Mouse (Mus musculus) testis, adult 2 months (tissue): ENCODE measurements around the gene Nipal3. TPM values are rescaled to one million over a fixed set of nuclear protein-coding genes. Genes with fewer than 3 reads are reported as not detected.

Experiments used
- H3K27ac ChIP-seq: fragments of 200-500 bp; 2 replicates; pipeline ENCODE4 v1.5.1; 2012; ENCODE audit warnings: low read depth, low read length; ENCODE audit not compliant: control insufficient read depth, insufficient read depth
- H3K27me3 ChIP-seq: fragments of 200-500 bp; 2 replicates; pipeline ENCODE4 v1.6.1; 2012; ENCODE audit warnings: mild to moderate bottlenecking, low read length, moderate library complexity; ENCODE audit not compliant: control insufficient read depth, insufficient read depth
- H3K36me3 ChIP-seq: fragments of 200-500 bp; 2 replicates; pipeline ENCODE4 v1.6.1; 2012; ENCODE audit warnings: mild to moderate bottlenecking, low read length; ENCODE audit not compliant: control insufficient read depth, insufficient read depth
- H3K4me1 ChIP-seq: fragments of 200-500 bp; 2 replicates; pipeline ENCODE4 v1.6.1; 2012; ENCODE audit warnings: low read length; ENCODE audit not compliant: control insufficient read depth, insufficient read depth
- H3K4me3 ChIP-seq: fragments of 200-500 bp; 2 replicates; pipeline ENCODE4 v1.5.1; 2012; ENCODE audit warnings: low read depth, mild to moderate bottlenecking, low read length, moderate library complexity, mixed read lengths; ENCODE audit not compliant: control insufficient read depth
- CTCF ChIP-seq: fragments of 200-500 bp; IDR thresholded peaks from 2 replicates; pipeline ENCODE4 v1.5.1; 2012; ENCODE audit warnings: low read depth, mild to moderate bottlenecking, inconsistent platforms, low read length, moderate library complexity; ENCODE audit not compliant: control insufficient read depth, insufficient read depth, insufficient replicate concordance
- POLR2A ChIP-seq: fragments of 200-500 bp; IDR thresholded peaks from 2 replicates; pipeline ENCODE4 v1.6.1; 2012; ENCODE audit warnings: low read depth, mild to moderate bottlenecking, inconsistent platforms, low read length, moderate library complexity; ENCODE audit not compliant: control insufficient read depth
- polyA plus RNA-seq: library from polyadenylated mRNA; depleted of rRNA; stranded (reverse); fragments of >200 nt; gene quantifications from 2 replicates; pipeline ENCODE4 v1.2.3, GENCODE M21; 2012; rRNA removed

Nipal3 gene
- 4.2 and 4.6 TPM in 2 replicates for polyA plus RNA-seq

- Histone ChIP-seq H3K27me3 (no peaks in the 10 kb centered on the region), H3K36me3 (no peaks in the 10 kb centered on the region), H3K4me1 (peaks cover 20% of the 10 kb centered on the region), H3K4me3 (peak within 1 kb of the TSS; percentile 95), H3K27ac (peak within 1 kb of the TSS; percentile 46)
- TF ChIP-seq POLR2A (no peak), CTCF (peak; percentile 41; the same call in 1 of the 2 replicates)
These were observed at the start of gene Nipal3, which contains the start of gene Stpg1 for GRCm38 (mm10) chr4:135494521-135495396. Nipal3 (minus strand) TSS chr4:135495038. Stpg1 (plus strand) TSS chr4:135494790.

- H3K36me3 ChIP-seq, result no peaks in the 10 kb centered on the region
- no peaks in the 10 kb centered on the region for H3K4me1 ChIP-seq
These were observed 49.4 kb upstream of the Nipal3 start for GRCm38 (mm10) chr4:135544284-135544683.

DNA sequence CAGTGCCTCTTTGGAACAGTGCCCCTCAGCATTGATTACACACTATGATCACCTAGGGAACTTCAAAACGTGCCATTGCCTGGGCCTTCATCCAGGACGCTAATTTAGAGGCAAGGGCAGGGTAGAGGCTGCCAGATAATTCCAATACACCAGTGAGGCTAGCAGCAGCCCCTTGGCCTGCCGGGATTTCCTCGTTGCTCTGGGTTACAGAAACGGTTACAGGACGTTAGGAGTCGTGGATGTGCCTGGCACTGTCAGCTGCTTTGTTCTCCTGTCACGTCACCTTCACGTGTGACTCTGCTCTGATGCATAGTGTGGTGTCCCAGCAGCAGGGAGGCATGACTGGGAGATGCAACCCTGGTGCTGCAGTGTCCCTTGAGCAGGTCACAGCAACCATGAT is 45.2 kb upstream of the Nipal3 start:
- Histone ChIP-seq H3K27me3 (no peaks in the 10 kb centered on the region), H3K36me3 (no peaks in the 10 kb centered on the region), H3K4me1 (no peaks in the 10 kb centered on the region), H3K27ac (no peak overlapping the region), H3K4me3 (no peak overlapping the region)
- TF ChIP-seq CTCF (no peak), POLR2A (no peak)

More at GRCm38 (mm10) chr4:135544284-135544683, 49.4 kb upstream of the Nipal3 start:
- Histone ChIP-seq H3K27ac (no peak overlapping the region), H3K27me3 (no peaks in the 10 kb centered on the region), H3K4me3 (no peak overlapping the region)
- TF ChIP-seq POLR2A, result no peak

- H3K4me1 ChIP-seq, result no peaks in the 10 kb centered on the region
- H3K36me3 ChIP-seq, result no peaks in the 10 kb centered on the region
- no peak overlapping the region for H3K27ac ChIP-seq
- TF ChIP-seq CTCF, result no peak
- TF ChIP-seq POLR2A, result no peak
- H3K27me3 ChIP-seq, result no peaks in the 10 kb centered on the region
- no peak overlapping the region for H3K4me3 ChIP-seq
These were observed 44.2 kb upstream of the Nipal3 start for GRCm38 (mm10) chr4:135539056-135539455.

GRCm38 (mm10) chr4:135535021-135535420 is 40.2 kb upstream of the Nipal3 start:
- Histone ChIP-seq H3K27ac (no peak overlapping the region), H3K4me3 (no peak overlapping the region), H3K36me3 (no peaks in the 10 kb centered on the region), H3K4me1 (no peaks in the 10 kb centered on the region), H3K27me3 (no peaks in the 10 kb centered on the region)
- TF ChIP-seq CTCF (no peak), POLR2A (no peak)

- H3K4me3 ChIP-seq, result no peak overlapping the region
- no peak for TF ChIP-seq CTCF
- no peak for TF ChIP-seq POLR2A
- no peaks in the 10 kb centered on the region for H3K36me3 ChIP-seq
- no peaks in the 10 kb centered on the region for H3K4me1 ChIP-seq
- no peak overlapping the region for H3K27ac ChIP-seq
- H3K27me3 ChIP-seq, result no peaks in the 10 kb centered on the region
These were observed 38.2 kb upstream of the Nipal3 start for GRCm38 (mm10) chr4:135533001-135533400.

- TF ChIP-seq POLR2A (no peak), CTCF (no peak)
- H3K4me3 ChIP-seq, result no peak overlapping the region
- H3K27me3 ChIP-seq, result no peaks in the 10 kb centered on the region
- no peak overlapping the region for H3K27ac ChIP-seq
- H3K4me1 ChIP-seq, result no peaks in the 10 kb centered on the region
- H3K36me3 ChIP-seq, result no peaks in the 10 kb centered on the region
These were observed 37.2 kb upstream of the Nipal3 start for GRCm38 (mm10) chr4:135531771-135532613.
